Mouse (Mus musculus): Measurements from ENCODE around the gene Mip. TPM values are rescaled to one million over a fixed set of nuclear protein-coding genes. Genes with fewer than 3 reads are reported as not detected.
"Not testable (repeated sequence)": the region's sequence is repeated elsewhere in the genome, so short reads cannot be mapped to it uniquely, and the experiment has no call there.

The Mip gene
- total RNA-seq, 2 experiments from 2014 or later, result not detected

DNA sequence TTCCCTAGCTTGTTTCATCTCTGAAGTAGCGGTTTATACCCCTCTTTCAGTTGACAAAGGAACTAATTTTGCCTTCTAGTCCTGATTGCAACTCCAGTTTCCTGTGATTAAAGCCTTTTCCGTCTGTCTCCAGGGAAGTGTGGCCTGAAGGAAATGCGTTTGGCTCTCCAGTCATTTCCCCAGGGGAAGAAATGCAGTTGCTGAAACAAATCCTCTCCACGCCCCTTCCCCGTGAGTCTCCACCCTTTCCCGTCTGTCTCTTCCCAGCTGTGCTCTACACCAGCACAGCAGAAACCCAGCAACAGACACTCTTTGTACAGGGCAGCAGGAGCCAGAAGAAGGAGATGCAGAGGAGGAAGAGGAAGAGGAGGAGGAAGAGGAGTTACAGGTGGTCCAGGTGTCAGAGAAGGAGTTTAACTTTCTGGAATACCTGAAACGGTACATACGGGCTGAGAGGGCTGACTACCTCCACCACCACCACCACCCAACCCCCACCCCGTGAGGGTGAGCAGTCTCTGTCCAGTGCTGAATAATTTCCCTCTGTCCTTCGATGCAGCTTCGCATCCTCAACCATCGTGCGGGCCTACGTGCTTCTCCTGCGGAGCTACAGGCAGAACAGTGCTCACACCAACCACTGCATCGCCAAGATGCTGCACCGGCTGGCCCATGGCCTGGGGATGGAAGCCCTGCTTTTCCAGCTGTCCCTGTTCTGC lies 21.5 kb downstream of the Mip start:
- DNase-seq, result peak; percentile 67

DNA sequence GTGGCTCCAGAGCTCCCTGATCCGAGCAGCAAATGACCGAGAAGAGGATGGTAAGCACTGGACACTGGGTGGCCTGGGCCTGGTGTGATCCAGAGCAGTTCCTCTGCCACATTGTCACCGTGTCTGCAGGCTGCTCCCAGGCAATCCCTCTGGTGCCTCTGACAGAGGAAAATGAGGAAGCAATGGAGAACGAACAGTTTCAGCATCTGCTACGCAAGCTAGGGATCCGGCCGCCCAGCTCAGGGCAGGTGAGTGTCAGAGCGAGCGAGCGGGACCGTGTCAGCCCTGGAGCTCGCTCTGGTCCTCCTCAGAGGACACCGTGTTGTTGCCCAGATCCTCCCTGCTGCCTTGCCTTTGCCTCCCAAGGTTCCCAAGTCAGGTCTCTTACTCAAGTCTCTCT lies 24.9 kb downstream of the Mip start:
- DNase-seq, result no peak

DNA sequence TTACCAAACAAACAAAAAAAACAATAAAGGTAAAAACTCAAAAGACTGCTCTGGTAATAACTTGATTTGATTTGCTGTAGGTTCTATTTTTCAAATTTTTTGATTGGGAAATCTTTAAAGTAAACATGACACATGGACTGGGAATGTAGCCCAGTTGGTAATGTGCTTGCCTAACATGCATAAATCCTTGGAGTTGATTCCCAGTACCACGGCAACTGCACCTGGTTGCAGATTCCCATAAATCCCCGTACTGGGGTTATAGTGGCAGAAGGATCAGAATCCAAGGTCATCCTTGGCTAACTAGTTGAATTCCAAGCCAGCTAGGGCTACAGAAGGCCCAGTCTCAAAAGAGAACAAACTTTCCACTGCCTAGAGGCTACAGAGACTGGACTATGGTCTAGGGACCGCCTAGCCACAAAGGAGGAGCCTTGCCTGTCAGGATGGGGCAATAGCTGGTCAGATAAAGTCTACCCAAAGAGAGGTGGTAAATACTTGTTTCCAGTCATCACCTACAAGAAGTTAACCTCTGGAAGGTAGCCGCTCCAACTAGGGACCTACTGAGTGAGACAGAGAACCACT lies 28.1 kb downstream of the Mip start, which contains the start of gene Apon:
TSS of gene Apon (plus strand) at position 420 of the 579 bp plus-strand sequence.
- DNase-seq, result no peak

DNA sequence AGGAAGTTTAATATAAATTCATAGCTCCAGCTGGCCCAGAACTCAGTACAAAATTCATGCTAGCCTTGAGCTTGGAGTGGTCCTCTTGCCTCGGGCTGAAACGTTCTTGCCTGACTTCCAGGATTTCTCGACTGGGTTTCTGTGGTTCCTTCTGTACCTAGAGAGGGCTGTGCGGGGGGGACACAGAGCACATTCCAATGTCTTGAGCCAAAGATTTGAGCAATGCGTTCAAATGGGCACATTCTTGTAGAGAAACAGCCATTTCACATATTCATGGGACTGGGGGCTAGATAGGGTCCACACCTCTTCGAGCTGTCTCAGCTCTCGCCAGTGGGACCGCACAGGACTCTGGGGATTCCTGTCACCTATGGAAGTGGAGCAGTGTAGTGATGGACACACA lies 30.3 kb downstream of the Mip start:
- no peak for DNase-seq

DNA sequence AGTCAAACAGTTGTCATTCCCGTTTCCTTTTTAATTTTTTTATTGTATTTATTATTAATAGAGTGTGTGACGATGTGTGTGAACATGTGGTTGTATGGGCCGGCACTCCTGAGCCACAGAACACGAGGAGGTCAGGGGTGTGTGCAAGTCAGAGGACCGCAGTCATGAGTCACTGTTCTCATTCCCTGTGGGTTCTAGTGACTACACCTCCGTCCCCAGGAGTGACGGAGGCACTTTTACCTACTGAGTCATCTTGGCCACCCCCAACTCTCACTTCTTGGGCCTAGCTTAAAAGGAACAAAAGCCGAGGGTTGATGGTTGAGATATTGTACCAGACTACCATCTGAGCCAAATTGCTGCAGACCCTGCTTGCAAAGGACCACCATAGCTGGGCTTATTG lies 30.7 kb downstream of the Mip start:
- no peak for DNase-seq

DNA sequence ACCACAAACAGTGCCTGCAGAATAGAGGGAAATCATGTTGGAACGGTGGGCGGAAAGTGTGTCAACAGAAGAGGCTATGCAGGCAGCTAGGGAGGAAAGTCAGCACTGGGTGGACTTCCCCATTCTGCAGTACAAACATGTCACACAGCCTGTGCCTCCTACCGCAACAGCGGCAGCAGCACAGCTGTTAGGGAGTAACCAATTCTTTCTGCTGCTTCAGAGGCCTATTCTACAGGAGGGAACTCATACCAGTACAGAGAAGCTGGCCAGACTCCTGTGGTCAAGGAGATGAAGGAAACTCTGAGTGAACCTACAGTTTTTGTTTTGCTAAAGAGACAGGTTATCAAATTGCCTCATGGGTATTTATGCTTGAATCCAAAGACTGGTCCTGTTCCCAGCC lies 33.3 kb downstream of the Mip start:
- no peak for DNase-seq

DNA sequence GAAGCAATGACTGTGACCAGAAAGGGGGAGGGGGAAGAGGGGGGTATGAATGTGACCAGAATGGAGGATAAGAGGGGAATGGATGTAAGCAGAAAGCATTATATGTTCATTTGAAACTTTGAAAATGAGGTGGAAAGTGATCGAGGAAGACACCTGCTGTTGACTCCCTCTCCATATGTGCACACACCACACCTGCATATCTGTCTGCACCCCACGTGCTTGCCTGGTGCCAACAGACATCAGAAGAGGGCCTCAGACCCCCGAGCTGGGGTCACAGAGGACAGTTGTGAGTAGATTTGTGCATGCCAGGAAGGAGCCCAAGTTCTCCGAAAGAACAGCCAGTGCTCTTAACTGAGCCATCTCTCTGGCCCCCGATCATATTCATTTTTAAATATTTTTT lies 34.3 kb downstream of the Mip start:
- DNase-seq, result no peak

DNA sequence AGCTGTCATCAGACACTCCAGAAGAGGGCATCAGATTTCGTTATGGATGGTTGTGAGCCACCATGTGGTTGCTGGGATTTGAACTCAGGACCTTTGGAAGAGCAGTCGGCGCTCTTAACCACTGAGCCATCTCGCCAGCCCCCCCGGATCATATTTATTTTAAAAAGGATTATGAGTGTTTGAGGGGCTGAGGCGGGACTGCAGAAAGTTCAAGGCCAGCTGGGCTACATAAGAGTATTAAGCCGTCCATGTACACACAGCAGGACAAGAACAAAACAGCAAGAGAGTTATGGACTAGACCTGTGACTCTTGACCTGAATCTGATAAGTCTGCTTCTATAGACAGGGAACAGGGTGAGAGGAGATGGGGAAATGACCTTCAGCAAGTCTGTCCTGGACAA lies 34.7 kb downstream of the Mip start:
- DNase-seq, result not testable (repeated sequence)

DNA sequence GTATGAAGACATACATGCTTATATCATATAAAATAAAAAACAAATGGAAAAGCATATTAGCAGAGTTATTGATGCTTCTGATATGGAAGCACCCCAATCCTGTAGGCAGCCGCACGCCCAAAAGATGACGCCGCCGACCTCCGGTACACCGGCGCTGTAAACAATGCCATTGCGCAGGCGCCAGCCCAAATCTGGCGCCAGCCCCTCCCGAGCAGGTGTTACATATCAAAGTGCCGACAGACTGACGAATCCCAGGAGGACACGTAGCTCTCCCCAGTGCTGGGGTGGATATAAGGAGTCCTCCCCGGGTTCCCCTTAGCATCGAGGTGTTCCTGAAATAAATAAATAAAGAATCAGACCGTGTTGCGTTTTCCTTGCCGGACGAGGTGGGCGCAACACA lies 36.7 kb downstream of the Mip start:
- DNase-seq, result no peak

DNA sequence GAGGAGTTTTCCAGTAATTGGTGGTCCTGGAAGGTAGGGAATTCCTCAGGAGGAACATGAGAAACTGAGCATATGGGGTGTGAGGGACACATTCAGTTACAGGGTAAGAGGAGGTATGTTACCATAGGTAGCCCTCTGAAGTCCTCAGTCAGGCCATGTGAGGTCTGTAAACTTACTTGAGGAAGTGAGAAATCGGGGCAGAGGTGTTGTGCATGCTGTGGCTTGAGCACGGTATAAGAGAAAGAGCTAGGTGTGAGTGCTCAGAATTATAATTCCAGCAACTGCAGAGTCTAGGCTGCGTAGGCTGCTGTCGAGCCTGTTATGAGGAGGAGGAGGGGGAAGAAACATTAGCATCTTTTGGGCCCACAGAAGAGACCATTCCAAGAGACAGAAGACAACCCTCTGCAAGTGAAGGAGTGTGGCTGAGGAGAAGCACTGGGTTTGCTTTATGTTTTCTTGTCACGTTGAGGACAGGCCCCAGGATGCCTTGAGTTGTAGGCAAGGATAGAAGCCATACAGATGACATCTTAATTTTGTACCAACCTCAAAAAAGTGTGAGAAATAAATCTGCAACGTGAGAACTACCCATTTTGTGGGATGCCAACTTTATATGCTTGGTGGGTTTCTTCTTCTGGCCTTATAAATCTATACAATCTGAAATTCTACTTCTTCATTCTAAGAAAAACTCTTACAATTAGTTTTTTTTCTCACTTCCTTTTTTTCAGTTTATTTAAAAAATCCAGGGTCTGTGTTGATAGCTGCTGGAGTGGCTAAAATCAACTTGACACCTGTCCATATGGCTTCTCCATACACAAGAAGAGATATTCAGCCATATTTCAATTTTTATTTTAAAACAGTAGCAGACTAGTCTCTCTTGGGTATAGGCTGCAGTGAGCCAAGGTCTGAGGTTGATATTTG lies 38.0 kb downstream of the Mip start:
- DNase-seq, result no peak

DNA sequence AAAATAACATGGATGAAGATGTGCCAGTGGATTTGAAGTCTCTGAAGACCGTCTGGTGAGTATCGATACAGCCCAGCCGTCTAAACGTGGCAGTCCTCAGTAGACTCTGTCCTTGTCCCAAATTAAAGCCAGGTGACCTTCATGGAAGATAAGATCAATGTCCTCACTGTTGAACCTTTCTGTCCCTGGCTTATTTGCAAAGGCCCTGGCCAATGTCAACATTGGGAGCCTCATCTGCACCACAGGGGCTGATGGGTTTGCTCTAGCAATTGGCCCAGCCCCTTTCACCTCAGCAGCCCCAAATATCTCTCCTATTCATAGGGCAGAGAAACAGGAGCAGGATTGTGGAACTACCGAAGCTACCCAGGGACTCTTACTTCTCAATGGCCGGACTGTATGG lies 42.7 kb downstream of the Mip start, which contains the start of gene Apof:
TSS of gene Apof (plus strand) at position 301 of the 400 bp plus-strand sequence.
- DNase-seq, result no peak

DNA sequence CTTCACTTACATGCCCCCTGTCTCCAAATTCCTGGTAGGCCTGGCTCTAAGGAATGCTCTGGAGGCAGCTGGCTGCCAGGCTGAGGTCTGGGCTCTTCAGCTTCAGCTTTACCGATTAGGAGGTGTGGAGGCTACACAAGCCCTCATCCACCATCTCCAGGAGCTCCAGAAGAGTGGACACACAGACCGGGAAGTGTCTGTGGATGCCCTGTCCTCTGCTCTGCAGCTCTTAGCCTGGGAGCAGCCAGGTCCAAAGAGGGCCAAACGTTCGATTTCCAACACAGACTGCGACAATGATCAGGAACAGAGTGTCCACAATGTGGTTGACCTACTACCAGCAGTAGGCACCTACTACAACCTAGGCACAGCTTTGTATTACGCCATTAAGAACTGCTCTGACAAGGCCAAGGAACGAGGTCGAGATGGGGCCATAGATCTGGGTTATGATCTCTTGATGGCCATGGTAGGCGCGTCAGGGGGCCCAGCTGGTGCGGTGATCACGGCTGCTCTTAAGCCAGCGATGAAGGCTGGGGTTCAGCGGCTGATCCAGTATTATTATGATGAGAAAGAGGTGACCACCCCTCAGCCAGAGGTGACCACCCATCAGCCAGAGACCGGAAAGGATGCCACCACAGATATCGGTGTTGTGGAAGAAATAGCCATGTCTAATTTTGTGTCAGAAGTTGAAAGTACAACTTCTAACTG lies 43.7 kb downstream of the Mip start:
- no peak for DNase-seq

DNA sequence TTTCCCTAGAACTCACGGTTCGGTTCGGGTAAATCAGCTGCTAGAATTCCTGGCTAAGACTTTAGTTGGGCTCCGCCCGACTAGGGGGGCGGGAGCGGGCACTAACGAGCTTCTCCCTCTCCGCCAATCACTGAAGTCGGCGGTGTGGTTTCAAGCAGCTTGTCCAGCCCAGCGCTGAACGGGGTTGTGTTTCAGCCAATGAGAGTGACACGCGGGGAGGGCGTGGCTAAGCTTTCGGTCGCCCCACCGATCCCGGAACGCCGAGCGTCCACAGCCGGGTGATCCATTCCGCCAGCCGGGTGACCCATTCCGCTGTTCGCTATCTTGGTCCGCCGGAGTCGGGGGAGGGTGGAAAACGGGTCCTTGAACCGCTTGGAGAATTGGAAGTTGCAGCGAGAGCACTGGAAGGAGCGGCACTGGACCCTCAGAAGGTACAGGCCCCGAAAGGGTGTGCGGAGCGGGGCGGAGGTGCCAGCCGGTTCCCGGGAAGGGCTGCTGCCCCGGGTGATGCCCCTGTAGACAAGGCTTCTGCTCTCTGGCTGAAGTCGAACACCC lies 44.7 kb downstream of the Mip start, which contains the start of gene Stat2:
TSS of gene Stat2 (plus strand) at position 273 of the 555 bp plus-strand sequence.
- DNase-seq, result peak; percentile 98

DNA sequence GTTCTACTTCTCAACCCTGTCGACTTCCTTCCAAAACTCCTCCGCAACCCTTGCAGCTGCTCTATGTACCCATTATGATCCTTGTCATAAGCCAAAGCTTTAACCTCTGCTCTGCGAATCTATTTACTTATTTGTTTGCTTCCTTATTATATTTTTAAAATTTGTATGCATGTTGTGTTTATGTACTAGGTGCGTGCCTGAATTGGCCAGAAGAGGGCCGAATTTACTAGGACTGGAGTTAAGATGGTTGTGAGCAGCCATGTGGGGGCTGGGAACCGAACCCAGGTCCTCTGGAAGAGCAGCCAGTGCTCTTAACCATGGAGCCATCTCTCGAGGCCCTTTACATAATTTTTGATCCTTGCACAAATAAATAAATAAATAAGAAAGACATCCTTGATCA lies 45.2 kb downstream of the Mip start:
- no peak for DNase-seq

DNA sequence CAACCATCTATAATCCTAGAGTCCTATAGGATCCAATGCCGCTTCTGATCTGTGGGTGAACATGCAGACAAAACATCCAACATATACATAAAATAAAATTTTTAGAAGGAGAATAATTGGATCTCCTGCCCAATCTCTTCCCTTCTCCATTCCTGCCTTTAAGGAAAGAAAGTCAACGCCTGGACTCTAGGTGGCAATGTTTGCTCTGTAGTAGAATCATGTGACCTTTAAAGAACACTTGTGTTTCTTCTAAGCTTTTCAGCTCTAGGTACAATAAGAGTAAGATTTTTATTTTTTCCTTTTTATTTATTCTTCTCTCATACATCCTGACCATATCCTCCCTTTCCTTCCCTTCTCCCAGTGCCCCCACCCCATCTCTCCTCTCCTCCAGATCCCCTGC lies 46.2 kb downstream of the Mip start:
- DNase-seq, result no peak

DNA sequence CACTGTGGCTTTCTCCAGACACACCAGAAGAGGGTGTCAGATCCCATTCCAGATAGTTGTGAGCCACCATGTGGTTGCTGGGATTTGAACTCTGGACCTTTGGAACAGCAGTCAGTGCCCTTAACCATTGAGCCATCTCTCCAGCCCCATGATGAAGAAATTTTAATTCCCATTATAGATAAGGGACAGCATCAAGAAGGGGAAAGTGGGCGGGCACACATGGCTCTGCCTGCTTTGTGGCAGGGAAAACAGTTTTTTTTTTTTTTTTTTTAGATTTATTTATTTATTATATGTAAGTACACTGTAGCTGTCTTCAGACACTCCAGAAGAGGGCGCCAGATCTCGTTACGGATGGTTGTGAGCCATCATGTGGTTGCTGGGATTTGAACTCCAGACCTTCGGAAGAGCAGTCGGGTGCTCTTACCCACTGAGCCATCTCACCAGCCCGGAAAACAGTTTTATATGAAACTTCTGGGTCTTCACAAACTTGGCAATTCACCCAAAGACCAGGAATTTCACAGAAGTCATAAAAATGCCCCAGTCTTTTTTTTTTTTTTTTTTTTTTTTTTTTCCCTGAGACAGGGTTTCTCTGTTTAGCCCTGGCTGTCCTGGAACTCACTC lies 47.3 kb downstream of the Mip start:
- not testable (repeated sequence) for DNase-seq

DNA sequence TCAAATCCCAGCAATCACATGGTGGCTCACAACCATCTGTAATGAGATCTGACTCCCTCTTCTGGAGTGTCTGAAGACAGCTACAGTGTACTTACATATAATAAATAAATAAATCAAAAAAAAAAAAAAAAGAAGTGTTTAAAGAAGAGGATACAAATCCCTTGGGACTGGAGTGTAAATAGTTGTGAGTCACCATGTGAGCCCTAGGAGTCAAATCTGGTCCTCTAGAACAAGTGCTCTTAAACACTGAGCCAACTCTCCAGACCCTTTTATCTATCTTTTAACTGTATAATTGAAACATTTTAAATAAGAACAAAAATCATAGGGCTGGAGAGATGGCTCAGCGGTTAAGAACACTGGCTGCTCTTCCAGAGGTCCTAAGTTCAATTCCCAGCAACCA lies 49.7 kb downstream of the Mip start:
- not testable (repeated sequence) for DNase-seq

DNA sequence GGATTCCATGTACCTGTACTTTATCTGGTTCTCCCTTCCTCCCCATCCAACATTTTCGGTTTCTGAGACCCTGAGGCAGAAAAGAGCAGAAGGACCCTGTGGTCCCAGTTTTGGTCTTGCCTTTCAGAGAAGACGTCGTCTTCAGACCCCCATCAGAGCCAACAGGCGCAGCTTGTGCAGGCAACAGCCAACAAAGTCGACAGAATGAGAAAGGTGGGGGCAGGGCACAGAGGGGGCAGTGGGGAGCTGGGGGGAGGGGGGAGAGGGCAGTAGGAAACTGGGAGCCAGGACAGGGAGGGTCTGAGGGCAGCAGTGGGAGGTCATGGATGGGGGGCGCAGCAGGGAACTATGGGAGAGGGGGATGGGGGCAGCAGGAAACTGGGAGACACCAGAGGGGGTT lies 52.5 kb downstream of the Mip start:
- DNase-seq, result no peak

DNA sequence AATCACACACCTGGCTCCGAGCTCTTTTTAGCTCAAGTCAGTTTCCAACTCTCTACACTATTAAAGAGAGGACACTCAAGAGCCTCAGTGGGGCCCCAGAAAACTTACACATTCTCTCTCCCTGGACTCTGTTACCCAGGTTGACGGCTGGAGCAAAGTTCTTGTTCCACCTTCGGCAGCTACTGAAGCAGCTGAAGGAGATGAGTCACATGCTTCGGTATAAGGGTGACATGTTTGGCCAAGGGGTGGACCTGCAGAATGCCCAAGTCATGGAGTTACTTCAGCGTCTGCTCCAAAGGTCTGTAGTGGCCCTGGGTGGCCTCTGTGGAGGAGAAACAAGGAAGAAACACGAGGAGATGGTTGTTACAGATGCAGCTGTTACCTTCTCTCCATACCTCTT lies 55.3 kb downstream of the Mip start:
- DNase-seq, result no peak
